Mouse (Mus musculus): Measurements from ENCODE around the gene Lhfp.

- TF ChIP-seq CTCF (IDR thresholded peaks at IDR 0.05; ENCODE audit: insufficient read depth, low read length) (peak; percentile 36; the same call in 1 of the 2 replicates), POLR2A (IDR thresholded peaks at IDR 0.05; ENCODE audit: borderline replicate concordance, extremely low read depth, low read depth, low read length) (no peak)
These were observed 36.8 kb upstream of the Lhfp start for GRCm38 (mm10) chr3:53004406-53005114.

Data from lung, adult 2 months (tissue).